Mouse (Mus musculus): Measurements from ENCODE around the gene Msl1. TPM values are rescaled to one million over a fixed set of nuclear protein-coding genes. Genes with fewer than 3 reads are reported as not detected.

The Msl1 gene
- polyA plus RNA-seq, 1 experiment from 2014 or later: 18.0 TPM

GRCm38 (mm10) chr11:98768127-98769006, 26.9 kb upstream of the Msl1 start:
- 25% methylated on average over 38 of the region's 39 CpGs for whole genome bisulfite sequencing
- H3K36me3 ChIP-seq (ENCODE audit: control insufficient read depth, insufficient read depth, low read length): peaks cover 19% of the 10 kb centered on the region; the same call in 1 of the 2 replicates

GRCm38 (mm10) chr11:98769007-98769954, 26.0 kb upstream of the Msl1 start:
- 84% methylated on average over 25 of the region's 25 CpGs for WGBS
- no peak for ATAC-seq (ENCODE audit: insufficient read depth, low FRiP score)
- H3K27ac ChIP-seq (ENCODE audit: low read length): peak overlapping the region; percentile 83; the same call in 1 of the 2 replicates
- H3K4me1 ChIP-seq (ENCODE audit: control insufficient read depth, insufficient read depth, low read length): peaks cover 60% of the 10 kb centered on the region
- no peak overlapping the region for H3K4me3 ChIP-seq (replicated peaks; ENCODE audit: low read length)
- no peaks in the 10 kb centered on the region for H3K9me3 ChIP-seq (replicated peaks; ENCODE audit: control insufficient read depth, low read length)
- 0 out of 2 replicates have a peak overlapping the region, but pooled peaks have one; percentile 51 for H3K4me2 ChIP-seq (ENCODE audit: low read depth, low read length)
- H3K27me3 ChIP-seq (ENCODE audit: control insufficient read depth, insufficient read depth, low read length): no peaks in the 10 kb centered on the region
- peak overlapping the region; percentile 67; the same call in 1 of the 2 replicates for H3K9ac ChIP-seq (ENCODE audit: low read length)
- H3K36me3 ChIP-seq (ENCODE audit: control insufficient read depth, insufficient read depth, low read length): peaks cover 15% of the 10 kb centered on the region; the same call in 1 of the 2 replicates

More at GRCm38 (mm10) chr11:98768127-98769006, 26.9 kb upstream of the Msl1 start:
- peak overlapping the region; percentile 51 for H3K4me2 ChIP-seq (ENCODE audit: low read depth, low read length)
- H3K9me3 ChIP-seq (replicated peaks; ENCODE audit: control insufficient read depth, low read length): no peaks in the 10 kb centered on the region
- peaks cover 53% of the 10 kb centered on the region for H3K4me1 ChIP-seq (ENCODE audit: control insufficient read depth, insufficient read depth, low read length)
- H3K4me3 ChIP-seq (replicated peaks; ENCODE audit: low read length): peak overlapping the region; percentile 28
- H3K27ac ChIP-seq (ENCODE audit: low read length): peak overlapping the region; percentile 83
- no peaks in the 10 kb centered on the region for H3K27me3 ChIP-seq (ENCODE audit: control insufficient read depth, insufficient read depth, low read length)
- peak overlapping the region; percentile 67 for H3K9ac ChIP-seq (ENCODE audit: low read length)
- ATAC-seq (ENCODE audit: insufficient read depth, low FRiP score): peak; percentile 26; the same call in 1 of the 2 replicates

GRCm38 (mm10) chr11:98770096-98770975, 25.0 kb upstream of the Msl1 start:
- Histone ChIP-seq H3K27ac (ENCODE audit: low read length) (no peak overlapping the region), H3K27me3 (ENCODE audit: control insufficient read depth, insufficient read depth, low read length) (no peaks in the 10 kb centered on the region), H3K9ac (ENCODE audit: low read length) (no peak overlapping the region), H3K36me3 (ENCODE audit: control insufficient read depth, insufficient read depth, low read length) (0 out of 2 replicates have a peak, but pooled peaks cover 12% of the 10 kb centered on the region), H3K4me1 (ENCODE audit: control insufficient read depth, insufficient read depth, low read length) (peaks cover 64% of the 10 kb centered on the region), H3K4me3 (replicated peaks; ENCODE audit: low read length) (no peak overlapping the region), H3K4me2 (ENCODE audit: low read depth, low read length) (no peak overlapping the region), H3K9me3 (replicated peaks; ENCODE audit: control insufficient read depth, low read length) (no peaks in the 10 kb centered on the region)
- no peak for ATAC-seq (ENCODE audit: insufficient read depth, low FRiP score)
- 85% methylated on average over 26 of the region's 26 CpGs for WGBS

- Histone ChIP-seq H3K27me3 (ENCODE audit: control insufficient read depth, insufficient read depth, low read length) (no peaks in the 10 kb centered on the region), H3K9ac (ENCODE audit: low read length) (no peak overlapping the region), H3K9me3 (replicated peaks; ENCODE audit: control insufficient read depth, low read length) (no peaks in the 10 kb centered on the region), H3K4me1 (ENCODE audit: control insufficient read depth, insufficient read depth, low read length) (peaks cover 64% of the 10 kb centered on the region), H3K4me2 (ENCODE audit: low read depth, low read length) (no peak overlapping the region), H3K36me3 (ENCODE audit: control insufficient read depth, insufficient read depth, low read length) (0 out of 2 replicates have a peak, but pooled peaks cover 12% of the 10 kb centered on the region), H3K4me3 (replicated peaks; ENCODE audit: low read length) (no peak overlapping the region), H3K27ac (ENCODE audit: low read length) (no peak overlapping the region)
- ATAC-seq (ENCODE audit: insufficient read depth, low FRiP score): no peak
- WGBS: 93% methylated on average over 18 of the region's 18 CpGs
Observed at GRCm38 (mm10) chr11:98771131-98771530, 24.2 kb upstream of the Msl1 start.

- 90% methylated on average over 11 of the region's 11 CpGs for WGBS
- Histone ChIP-seq H3K9me3 (replicated peaks; ENCODE audit: control insufficient read depth, low read length) (no peaks in the 10 kb centered on the region), H3K4me3 (replicated peaks; ENCODE audit: low read length) (no peak overlapping the region), H3K27ac (ENCODE audit: low read length) (no peak overlapping the region; the same call in 1 of the 2 replicates), H3K9ac (ENCODE audit: low read length) (no peak overlapping the region), H3K27me3 (ENCODE audit: control insufficient read depth, insufficient read depth, low read length) (no peaks in the 10 kb centered on the region), H3K36me3 (ENCODE audit: control insufficient read depth, insufficient read depth, low read length) (0 out of 2 replicates have a peak, but pooled peaks cover 12% of the 10 kb centered on the region), H3K4me1 (ENCODE audit: control insufficient read depth, insufficient read depth, low read length) (peaks cover 65% of the 10 kb centered on the region), H3K4me2 (ENCODE audit: low read depth, low read length) (no peak overlapping the region)
- ATAC-seq (ENCODE audit: insufficient read depth, low FRiP score): no peak
Observed at GRCm38 (mm10) chr11:98771844-98772525, 23.3 kb upstream of the Msl1 start.

GRCm38 (mm10) chr11:98772667-98773171, 22.6 kb upstream of the Msl1 start:
- ATAC-seq (ENCODE audit: insufficient read depth, low FRiP score): no peak
- H3K4me1 ChIP-seq (ENCODE audit: control insufficient read depth, insufficient read depth, low read length): peaks cover 64% of the 10 kb centered on the region
- H3K9me3 ChIP-seq (replicated peaks; ENCODE audit: control insufficient read depth, low read length): no peaks in the 10 kb centered on the region
- no peak overlapping the region for H3K9ac ChIP-seq (ENCODE audit: low read length)
- 0 out of 2 replicates have a peak overlapping the region, but pooled peaks have one; percentile 47 for H3K4me3 ChIP-seq (replicated peaks; ENCODE audit: low read length)
- H3K27ac ChIP-seq (ENCODE audit: low read length): peak overlapping the region; percentile 89
- 44% methylated on average over 8 of the region's 8 CpGs for WGBS
- H3K36me3 ChIP-seq (ENCODE audit: control insufficient read depth, insufficient read depth, low read length): 0 out of 2 replicates have a peak, but pooled peaks cover 12% of the 10 kb centered on the region
- no peaks in the 10 kb centered on the region for H3K27me3 ChIP-seq (ENCODE audit: control insufficient read depth, insufficient read depth, low read length)
- H3K4me2 ChIP-seq (ENCODE audit: low read depth, low read length): peak overlapping the region; percentile 95

- peak overlapping the region; percentile 72 for H3K9ac ChIP-seq (ENCODE audit: low read length)
- H3K9me3 ChIP-seq (replicated peaks; ENCODE audit: control insufficient read depth, low read length): no peaks in the 10 kb centered on the region
- peak overlapping the region; percentile 95 for H3K4me2 ChIP-seq (ENCODE audit: low read depth, low read length)
- WGBS: under 1% methylated on average over 37 of the region's 37 CpGs
- H3K4me3 ChIP-seq (replicated peaks; ENCODE audit: low read length): peak overlapping the region; percentile 47
- peaks cover 54% of the 10 kb centered on the region for H3K4me1 ChIP-seq (ENCODE audit: control insufficient read depth, insufficient read depth, low read length)
- peak; percentile 88 for ATAC-seq (ENCODE audit: insufficient read depth, low FRiP score)
- H3K36me3 ChIP-seq (ENCODE audit: control insufficient read depth, insufficient read depth, low read length): 0 out of 2 replicates have a peak, but pooled peaks cover 12% of the 10 kb centered on the region
- H3K27ac ChIP-seq (ENCODE audit: low read length): peak overlapping the region; percentile 89
- no peaks in the 10 kb centered on the region for H3K27me3 ChIP-seq (ENCODE audit: control insufficient read depth, insufficient read depth, low read length)
Observed at GRCm38 (mm10) chr11:98773635-98774295, 21.6 kb upstream of the Msl1 start.
